17 mouse cellular contexts compared by ENCODE assay signal in the genomic region with DNA sequence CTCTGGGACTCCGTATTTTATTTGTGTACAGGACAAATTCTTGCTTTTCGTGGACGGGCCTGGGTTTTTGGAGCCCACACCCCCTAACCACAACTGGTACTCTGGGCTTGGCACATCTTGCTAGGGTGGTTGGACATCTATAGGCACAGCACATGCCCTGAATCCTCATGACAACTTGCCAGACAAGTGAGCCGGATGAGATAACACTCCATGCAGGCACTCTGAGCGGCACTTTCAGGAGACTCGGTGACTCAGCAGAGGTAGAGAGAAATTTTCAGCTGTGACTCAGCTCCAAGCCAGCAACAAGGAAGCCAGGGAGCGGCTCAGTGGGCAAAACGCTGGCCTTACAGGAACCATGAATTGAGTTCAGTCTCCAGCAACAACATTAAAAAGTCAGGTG. TPM values are rescaled to one million over a fixed set of nuclear protein-coding genes. Genes with fewer than 3 reads are reported as not detected.
DNase-seq lines count a peak whose midpoint lies in the region; ATAC-seq and TF ChIP-seq lines count a peak whose summit lies in the region.
"Had no signal": no experiment of that assay in that cellular context is flagged by ENCODE, and none has a peak within 500 bp of the region (broad histone marks: within the 10 kb centered on the region; RNA-seq: fewer than 3 reads in every experiment).

No protein-coding gene starts in this region.

- H3K4me3 ChIP-seq in liver, embryonic 14.5 days (ENCODE audit: insufficient read depth in 1 of 2, low read depth in 2 of 2, low read length in 2 of 2) = no peak overlapping the region
- H3K4me3 ChIP-seq: erythroblast, embryonic 14.5 days; heart, embryonic 12.5 days; layer of hippocampus, adult 2 months; limb, embryonic 12.5 days; midbrain, embryonic 15.5 days had no signal

- no peak for TF ChIP-seq EP300 in liver, embryonic 14.5 days (IDR thresholded peaks at IDR 0.05; ENCODE audit: low read depth)

- no peaks in the 10 kb centered on the region for H3K27me3 ChIP-seq in liver, embryonic 14.5 days (ENCODE audit: control insufficient read depth, insufficient read depth, low read length)
- H3K27me3 ChIP-seq: limb, embryonic 12.5 days; midbrain, embryonic 15.5 days had no signal

- DNase-seq in left cerebral cortex, postnatal 25 days (ENCODE audit: low spot score in 2 of 2) = peak; percentile 9 to 55
- DNase-seq in left cerebral cortex, adult 8-10 months (ENCODE audit: low spot score in 2 of 2) = no peak
- DNase-seq in 416B (ENCODE audit: low read depth) (peak; percentile 71), NIH3T3 (ENCODE audit: low read depth) (peak; percentile 54)
- no peak for DNase-seq in liver, embryonic 14.5 days (ENCODE audit: low read depth in 3 of 3, low spot score in 3 of 3)
- no peak for DNase-seq in lung, postnatal 14 days
- no peak for DNase-seq in ovary, adult 18-20 months (ENCODE audit: low spot score)
- DNase-seq: cerebellum, adult 18-20 months; embryo, embryonic 11 days had no signal

- H3K36me3 ChIP-seq in liver, embryonic 14.5 days (replicated peaks; ENCODE audit: control insufficient read depth, insufficient read depth, low read depth) = no peaks in the 10 kb centered on the region
- H3K36me3 ChIP-seq: heart, embryonic 12.5 days; limb, embryonic 12.5 days; midbrain, embryonic 15.5 days had no signal

- no peak overlapping the region for H3K27ac ChIP-seq in liver, embryonic 14.5 days
- H3K27ac ChIP-seq: layer of hippocampus, adult 2 months; midbrain, embryonic 15.5 days had no signal

- 29% methylated on average over 8 of the region's 8 CpGs for WGBS in liver, embryonic 14.5 days (ENCODE audit: insufficient replicate concordance)

- intact Hi-C loops in left cerebral cortex, postnatal 25 days (cut with DNase I) = no loop called here

- no peaks in the 10 kb centered on the region for H3K4me1 ChIP-seq in liver, embryonic 14.5 days (replicated peaks; ENCODE audit: control insufficient read depth in 2 of 2, insufficient read depth in 2 of 2, low read length in 1 of 2)

- TF ChIP-seq CTCF in liver, embryonic 14.5 days (IDR thresholded peaks at IDR 0.05; ENCODE audit: low read depth) = no peak

- H3K9ac ChIP-seq in liver, embryonic 14.5 days (replicated peaks) = no peak overlapping the region
- H3K9ac ChIP-seq: heart, embryonic 12.5 days; limb, embryonic 12.5 days; midbrain, embryonic 15.5 days had no signal

- 0 out of 2 replicates have a peak, but pooled peaks have one; percentile 26 for ATAC-seq in liver, embryonic 14.5 days (ENCODE audit: insufficient read depth)
- ATAC-seq: lung, postnatal 0 days; midbrain, embryonic 15.5 days had no signal

- no peak overlapping the region for H3K4me2 ChIP-seq in liver, embryonic 14.5 days (ENCODE audit: low read depth)
- H3K4me2 ChIP-seq: heart, embryonic 12.5 days; limb, embryonic 12.5 days; midbrain, embryonic 15.5 days had no signal

- no peaks in the 10 kb centered on the region for H3K9me3 ChIP-seq in liver, embryonic 14.5 days (ENCODE audit: control insufficient read depth, low read length)
- H3K9me3 ChIP-seq: heart, embryonic 12.5 days; limb, embryonic 12.5 days; midbrain, embryonic 15.5 days had no signal

RNA-seq across cellular contexts. Expression of gene Actrt2, which starts 31.6 kb away (rescaled TPM):
- total RNA-seq in left cerebral cortex, postnatal 25 days (2021) = not detected
- not detected for total RNA-seq in left cerebral cortex, adult 8-10 months (2022)
- polyA plus RNA-seq in liver, embryonic 14.5 days (2012; rRNA removed) = not detected in 2 replicates
- not detected in 2 replicates for polyA plus RNA-seq in liver, embryonic 14.5 days (2014; fragmentation: Nextera tagmentation; extraction: Ambion mirVana)
- total RNA-seq: layer of hippocampus, adult 2 months had no signal
- polyA plus RNA-seq: erythroblast, embryonic 14.5 days; heart, embryonic 12.5 days; kidney, embryonic 14.5 days; limb, embryonic 12.5 days; lung, postnatal 0 days; midbrain, embryonic 15.5 days; neural tube, embryonic 11.5 days had no signal

Comparison
In these comparisons a context has a peak if more than half of its experiments do, and no peak if none do; other contexts are left out.
1. DNase-seq: peak in left cerebral cortex, postnatal 25 days (2 of 2), 416B (single experiment) and NIH3T3 (single experiment); none in left cerebral cortex, adult 8-10 months (0 of 2), liver, embryonic 14.5 days (0 of 3), lung, postnatal 14 days (single experiment) and ovary, adult 18-20 months (single experiment).